Mouse (Mus musculus) naive thymus-derived CD4-positive, alpha-beta T cell, adult 5 months (primary cell): Measurements from ENCODE around the gene Aldoart1. TPM values are rescaled to one million over a fixed set of nuclear protein-coding genes. Genes with fewer than 3 reads are reported as not detected.

Source experiments
- polyA plus RNA-seq: library from polyadenylated mRNA; unstranded; fragments of 100-300 nt; shearing (Covaris generic); gene quantifications from one replicate; pipeline ENCODE4 v1.2.1, GENCODE M21; 2017

The Aldoart1 gene
- polyA plus RNA-seq, result 0.24 TPM

DNA sequence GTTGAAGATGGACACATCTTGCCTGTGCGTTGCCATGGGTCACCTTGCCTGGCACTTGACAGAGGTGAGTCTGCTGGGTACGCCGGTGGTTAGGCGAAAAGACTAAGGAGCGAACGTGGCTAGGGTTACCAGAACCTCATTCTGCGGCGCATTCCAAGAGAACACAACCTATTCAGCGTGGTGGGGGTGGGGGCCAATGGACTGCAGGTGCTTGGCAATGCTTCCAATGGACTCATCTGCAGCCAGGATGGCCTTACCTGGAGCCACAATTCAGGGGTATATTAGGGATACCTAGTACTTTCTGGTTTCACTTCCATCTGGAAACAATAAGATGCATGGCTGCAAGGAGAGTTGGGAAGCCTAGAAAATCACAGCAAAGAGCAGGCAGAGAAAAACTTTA lies at the start of gene Aldoart1:
TSS of gene Aldoart1 (minus strand) at position 101 of the 400 bp plus-strand sequence.

